Mouse (Mus musculus) cerebellum, adult (tissue): ENCODE measurements around the gene Hip1r.

Source experiments
- ATAC-seq: cut with Nextera tagmentation; 2 replicates; pipeline ENCODE4 v1.9.2; 2017; ENCODE audit warnings: mild to moderate bottlenecking, moderate library complexity, mixed read lengths; ENCODE audit not compliant: insufficient number of reproducible peaks, low FRiP score, low TSS enrichment

Gene Hip1r

DNA sequence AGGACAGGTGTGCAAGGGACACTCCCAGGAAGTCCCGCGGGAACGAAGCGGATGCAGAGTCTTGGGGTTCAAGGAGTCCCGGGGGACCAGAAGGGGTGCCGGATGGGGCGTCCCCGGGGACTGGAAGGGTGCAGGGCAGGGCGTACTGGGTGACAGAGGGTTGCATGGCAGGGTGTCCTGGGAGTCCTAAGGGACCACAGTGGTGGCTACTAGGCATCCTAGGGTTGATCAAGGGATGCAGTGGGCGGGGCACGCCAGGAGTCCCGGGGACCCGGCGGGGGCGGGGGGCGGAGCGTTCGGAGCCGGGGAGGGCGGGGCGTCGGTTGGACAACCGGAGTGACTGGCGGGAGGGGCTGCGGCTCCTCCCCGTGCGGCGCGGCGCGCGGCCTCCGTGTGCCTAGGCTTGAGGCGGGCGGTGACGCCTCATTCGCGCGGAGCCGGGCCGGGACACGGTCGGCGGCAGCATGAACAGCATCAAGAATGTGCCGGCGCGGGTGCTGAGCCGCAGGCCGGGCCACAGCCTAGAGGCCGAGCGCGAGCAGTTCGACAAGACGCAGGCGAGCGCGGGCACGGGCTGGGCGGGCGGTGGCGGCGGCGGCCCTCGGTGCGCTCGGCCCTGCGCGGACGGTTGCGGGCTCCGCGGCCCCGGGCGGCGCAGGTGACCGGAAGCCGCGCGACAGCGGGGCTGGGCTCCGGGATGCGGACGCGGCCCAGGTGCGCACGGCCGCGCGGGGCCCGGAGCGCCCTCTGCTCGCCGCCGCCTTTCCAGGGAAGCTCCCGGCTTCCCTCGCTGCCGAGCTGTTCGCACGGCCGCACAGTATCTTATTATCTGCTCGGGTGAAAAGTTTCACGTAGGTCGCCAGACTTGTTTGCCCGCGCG lies at the start of gene Hip1r:
TSS of gene Hip1r (plus strand) at position 330 of the 880 bp plus-strand sequence.
- ATAC-seq, result peak; percentile 65; the same call in 1 of the 2 replicates

DNA sequence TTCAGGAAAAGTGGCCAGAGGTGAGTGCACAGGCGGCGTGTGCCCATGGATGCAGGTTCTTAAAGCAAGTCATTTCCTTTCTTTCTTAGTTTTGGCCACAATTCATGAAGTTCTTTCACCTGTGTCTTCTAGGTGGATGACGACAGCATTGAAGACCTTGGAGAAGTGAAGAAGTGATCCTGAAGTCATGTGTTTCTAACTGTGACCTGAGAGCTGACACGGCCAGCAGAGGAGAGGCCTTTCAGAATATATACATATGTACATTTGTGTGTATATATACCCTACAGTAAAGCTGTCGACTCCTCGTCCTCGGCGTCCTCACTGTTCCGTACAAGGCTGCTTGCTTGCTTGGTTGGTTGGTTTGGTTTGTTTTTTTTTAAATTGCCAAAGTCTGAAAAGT lies 46.3 kb upstream of the Hip1r start, which contains the start of gene Gm43518:
TSS of gene Gm43518 (plus strand) at position 301 of the 400 bp plus-strand sequence.
- ATAC-seq, result no peak

DNA sequence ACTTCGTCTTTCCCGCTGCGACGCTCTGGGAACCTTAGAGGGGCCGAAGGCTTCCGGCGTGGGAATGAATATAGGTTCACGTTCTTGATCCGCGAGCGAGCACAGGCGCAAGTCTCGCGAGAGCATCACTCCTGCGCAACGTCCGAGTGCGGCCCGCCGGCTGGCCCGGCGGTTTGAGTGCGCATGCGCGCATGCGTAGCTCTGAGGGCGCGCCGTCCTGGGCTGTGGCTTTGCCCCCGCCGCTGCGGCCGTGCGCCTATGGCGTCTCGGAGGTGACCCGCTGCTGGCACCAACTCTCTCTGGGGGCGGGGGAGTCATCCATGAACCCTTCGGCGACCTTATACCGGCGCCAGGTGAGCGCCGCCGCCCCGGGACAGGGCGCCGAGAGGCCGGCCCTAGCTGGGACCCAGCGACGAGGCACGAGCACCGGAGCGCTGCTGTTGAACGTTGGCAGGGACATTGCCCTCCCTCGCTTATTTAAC lies 42.9 kb upstream of the Hip1r start, which contains the start of gene Ccdc62:
TSS of gene Ccdc62 (plus strand) at position 172 of the 482 bp plus-strand sequence.
- ATAC-seq, result peak; percentile 96

DNA sequence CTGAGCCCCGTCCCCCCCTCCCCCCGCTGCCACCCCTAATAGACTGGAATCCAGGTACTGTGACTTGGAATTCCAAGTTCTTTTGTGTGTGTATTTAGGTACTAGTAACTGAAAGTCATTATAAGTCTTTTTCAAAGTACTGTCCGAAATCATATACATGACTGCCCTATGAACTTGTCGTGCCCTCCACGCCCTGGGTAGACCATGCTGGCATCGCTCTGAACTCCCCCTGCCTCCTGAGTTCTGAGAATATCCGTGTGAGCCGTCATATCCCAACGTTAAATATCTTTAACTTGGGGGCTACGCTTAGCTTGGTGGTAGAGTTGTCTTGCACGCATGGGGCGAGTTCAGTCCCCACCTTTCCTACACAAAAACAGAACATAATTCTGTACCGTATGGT lies 42.3 kb upstream of the Hip1r start:
- no peak for ATAC-seq

DNA sequence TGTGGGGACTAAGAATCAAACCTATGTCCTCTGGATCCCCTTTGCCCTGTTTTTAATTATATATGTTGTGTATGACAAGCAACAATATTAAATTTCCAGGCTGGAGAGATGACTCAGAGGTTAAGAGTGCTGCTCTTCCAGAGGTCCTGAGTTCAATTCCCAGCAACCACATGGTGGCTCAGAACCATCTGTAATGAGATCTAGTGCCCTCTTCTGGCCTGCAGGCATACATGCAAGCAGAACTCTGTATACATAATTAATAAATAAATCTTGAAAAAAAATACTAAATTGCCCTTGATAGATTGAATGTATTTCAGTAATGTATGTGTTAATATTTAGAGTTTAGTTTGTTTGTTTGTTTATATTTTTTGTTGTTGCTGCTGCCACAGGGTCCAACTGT lies 40.5 kb upstream of the Hip1r start:
- ATAC-seq, result no peak

DNA sequence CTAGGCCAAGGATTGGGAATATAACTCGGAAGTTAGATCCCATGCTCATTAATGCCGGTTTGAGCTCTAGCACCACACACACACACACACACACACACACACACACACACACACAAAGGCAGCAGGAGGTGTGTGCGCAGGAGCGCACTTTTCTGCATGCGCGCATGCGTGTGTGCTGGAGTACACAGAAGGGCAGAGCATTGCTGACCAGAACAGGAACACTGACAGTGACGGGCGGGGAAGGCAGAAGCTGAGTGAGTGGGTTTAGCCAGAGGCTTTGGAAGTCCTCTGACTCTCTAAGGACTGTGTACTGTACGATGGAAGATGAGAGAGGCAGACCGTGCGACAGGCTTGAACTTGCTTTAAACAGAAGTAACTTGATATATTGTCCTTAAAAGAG lies 39.9 kb upstream of the Hip1r start:
- no peak for ATAC-seq

DNA sequence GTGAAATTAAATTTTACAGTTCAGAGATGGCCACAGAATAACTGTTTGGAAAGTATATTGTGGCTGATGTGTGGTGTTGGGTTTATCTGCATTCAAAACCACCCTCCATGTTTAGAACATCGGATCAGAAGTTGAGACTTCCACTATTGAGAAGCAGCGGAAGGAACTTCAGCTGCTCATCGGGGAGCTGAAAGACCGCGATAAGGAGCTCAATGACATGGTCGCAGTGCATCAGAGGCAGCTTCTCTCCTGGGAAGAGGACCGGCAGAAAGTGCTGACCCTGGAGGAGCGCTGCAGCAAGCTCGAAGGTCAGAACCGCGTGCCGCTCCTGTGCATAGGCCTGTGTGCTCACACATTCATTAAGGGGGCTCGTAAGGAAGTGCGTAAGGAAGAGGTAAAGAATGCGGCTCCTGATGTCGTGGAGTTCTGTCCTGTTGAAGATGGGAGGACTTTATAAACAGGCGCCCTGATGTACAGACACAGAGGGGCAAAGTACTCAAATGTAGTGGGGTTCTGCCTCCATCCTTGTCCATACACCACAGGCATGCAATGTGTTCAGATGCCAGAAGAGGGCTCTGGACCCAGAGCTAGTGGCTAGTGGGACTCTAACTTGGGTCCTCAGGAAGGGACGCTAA lies 39.4 kb upstream of the Hip1r start:
- no peak for ATAC-seq

DNA sequence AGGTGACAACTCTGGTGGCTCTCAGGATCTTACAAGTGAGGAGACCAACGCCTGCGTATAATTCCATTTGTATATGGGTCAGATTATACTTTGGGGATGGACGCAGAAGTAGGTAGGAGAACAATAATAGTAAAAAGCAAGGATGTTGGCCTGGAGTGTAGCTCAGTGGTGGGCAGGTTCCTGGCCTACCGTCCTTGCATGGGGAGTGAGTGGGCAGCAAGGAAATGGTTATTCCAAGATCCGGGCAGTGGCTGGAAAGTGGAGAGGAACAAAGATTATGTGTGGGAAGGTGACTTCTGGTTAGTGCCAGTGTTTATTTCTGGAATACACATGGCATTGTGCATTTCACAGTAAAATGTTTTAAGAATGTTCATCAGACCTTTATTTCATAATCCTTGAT lies 37.5 kb upstream of the Hip1r start:
- no peak for ATAC-seq

DNA sequence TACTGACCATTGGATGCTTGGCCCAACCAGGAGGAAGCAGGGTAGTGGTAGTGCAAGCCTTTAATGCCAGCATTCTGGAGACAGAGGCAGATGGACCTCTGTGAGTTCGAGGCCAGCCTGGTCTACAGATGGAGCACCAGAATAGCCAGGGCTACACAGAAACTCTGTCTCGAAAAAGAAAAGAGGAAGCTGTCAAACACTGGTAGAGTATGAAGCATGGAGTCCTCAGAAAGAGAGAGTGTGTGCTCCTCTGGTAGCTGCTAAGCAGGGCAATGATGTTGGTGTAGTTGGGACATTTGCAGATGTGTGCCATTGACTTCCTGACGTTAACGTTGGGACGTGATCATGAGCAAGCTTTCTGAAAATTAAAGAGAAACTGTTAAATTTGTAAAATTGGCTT lies 34.9 kb upstream of the Hip1r start:
- no peak for ATAC-seq

DNA sequence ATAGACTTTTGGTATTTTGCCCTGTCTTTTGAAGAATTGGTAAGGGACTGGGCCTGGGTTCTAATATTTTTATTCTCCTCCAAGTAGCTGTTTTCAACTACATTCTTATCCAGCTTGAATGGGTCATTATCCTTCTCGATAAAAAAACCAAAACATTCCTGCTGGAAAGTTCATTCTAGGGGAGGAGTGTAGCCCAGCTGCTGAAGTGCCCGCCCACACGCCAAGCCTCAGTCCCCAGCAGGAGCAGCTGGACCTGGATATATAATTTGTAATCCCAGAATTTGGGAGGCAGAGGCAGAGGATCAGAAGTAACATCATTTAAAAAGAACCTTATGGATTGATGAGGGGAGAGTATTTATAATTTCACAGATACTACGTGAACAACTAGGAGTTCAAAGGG lies 26.9 kb upstream of the Hip1r start:
- ATAC-seq, result no peak

DNA sequence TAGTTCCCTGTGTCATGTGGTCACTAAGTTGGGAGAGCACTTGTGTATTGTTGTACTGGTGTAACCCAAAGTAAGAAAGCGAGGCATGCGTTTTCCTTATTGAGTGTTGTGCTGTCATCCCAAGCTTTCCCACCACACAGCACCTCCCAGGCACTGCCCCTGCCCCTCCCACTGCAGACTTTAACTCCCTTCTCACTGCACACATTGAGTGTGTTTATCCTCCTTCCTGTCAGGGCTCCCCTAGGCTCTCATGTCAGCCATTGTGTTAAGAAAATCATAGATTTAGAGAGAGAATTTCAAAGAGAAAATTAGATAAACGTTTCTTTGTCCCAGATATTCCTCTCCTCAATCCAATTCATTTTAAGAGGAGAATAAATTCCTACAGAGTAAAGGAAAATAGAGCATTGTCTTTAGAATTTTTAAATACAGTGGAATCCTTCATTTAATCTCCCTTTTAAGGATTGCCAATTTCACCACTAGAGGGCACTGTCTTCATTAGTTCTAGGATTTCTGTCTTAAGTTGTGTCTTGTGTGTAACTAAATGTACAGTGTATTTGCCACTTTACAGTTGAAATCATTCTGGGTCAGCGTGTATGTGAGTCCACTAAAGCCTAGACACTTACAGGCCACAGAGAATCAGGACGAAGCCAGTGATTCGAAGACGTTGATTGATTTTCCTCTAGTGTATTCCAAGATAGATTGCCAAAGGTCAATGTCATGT lies 26.2 kb upstream of the Hip1r start:
- ATAC-seq, result no peak; the same call in 1 of the 2 replicates

DNA sequence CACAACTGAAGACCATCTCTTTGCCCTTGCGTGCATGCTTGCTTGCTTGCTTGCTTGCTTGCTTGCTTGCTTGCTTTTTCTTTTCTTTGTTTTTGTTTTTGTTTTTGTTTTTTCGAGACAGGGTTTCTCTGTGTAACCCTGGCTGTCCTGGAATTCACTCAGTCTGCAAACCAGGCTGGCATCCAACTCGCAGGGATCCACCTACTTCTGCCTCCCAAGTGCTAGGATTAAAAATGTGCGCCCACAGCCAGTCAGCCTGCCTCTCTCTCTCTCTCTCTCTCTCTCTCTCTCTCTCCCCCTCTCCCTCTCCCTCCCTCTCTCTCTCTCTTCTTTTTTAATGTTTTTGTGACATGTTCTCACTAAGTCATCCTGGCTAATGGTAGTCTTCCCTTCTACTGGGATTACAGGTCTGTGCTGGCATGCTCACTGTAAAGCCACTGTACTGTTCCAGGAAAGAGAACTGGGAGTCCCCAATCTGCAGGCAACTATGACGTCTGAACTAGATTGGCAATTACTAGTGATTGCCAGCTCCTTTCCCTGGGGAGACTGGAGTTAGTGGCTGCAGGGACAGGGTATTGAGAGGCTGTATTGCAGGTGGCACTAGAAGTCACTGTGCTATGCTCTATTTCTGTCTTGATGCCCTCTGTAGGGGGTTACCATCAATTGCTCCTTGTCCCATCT lies 20.9 kb upstream of the Hip1r start:
- no peak for ATAC-seq

DNA sequence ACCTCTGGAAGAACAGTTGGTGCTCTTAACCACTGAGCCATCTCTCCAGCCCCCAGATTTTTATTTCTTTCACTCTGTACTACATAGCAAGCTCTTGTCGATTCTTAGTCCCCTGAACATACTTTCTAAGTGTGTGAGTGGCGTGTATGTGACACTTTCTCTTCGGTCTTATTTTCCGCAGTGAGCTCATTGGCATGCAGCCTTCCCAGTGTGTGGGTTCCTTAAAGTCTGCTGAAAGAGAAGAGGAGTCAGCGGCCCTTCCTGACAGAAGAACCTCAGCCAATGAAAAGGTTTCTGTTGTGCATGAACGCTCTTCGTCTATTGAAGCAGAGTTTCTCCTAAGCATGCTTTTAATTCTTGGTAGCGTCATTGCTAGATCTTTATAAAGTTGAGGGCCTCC lies 16.2 kb upstream of the Hip1r start:
- no peak for ATAC-seq

DNA sequence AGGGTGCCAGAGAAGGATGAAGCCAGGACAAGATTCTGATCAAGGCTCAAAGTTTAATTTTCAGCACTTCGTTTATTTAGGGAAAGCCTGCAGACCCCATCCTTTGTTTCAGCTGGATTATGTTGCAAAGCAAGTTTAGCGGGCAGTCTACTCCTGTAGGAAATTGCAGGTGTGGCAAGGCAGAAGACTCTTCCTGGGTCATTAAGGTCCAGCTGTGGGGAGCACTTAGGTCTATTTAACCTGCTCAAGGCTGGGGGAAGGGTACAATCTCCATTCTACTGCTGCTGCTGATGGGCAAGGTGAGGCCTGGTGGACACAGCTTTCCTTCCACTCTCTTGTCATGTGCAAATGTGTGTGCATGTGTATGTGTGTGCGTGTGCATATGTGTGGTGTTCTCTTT lies 14.4 kb upstream of the Hip1r start:
- no peak for ATAC-seq

DNA sequence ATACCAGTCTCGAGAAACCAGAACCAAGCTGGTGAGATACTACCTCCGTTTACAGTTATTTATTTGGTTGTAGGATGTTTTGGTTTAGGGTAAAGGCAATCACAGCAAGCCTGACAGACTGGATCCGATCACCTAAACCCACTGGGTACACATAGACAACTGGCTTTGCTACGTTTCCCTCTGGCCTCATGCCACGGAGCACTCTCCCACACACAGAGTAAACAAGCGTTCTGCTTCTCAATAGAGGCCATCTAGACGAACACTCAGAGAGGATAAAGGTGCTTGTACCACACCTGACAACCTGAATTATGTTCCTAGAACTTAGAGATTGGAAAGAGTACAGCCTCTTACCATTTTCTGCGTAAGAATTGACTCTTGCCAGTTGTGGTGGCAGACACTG lies 13.3 kb upstream of the Hip1r start:
- no peak for ATAC-seq

DNA sequence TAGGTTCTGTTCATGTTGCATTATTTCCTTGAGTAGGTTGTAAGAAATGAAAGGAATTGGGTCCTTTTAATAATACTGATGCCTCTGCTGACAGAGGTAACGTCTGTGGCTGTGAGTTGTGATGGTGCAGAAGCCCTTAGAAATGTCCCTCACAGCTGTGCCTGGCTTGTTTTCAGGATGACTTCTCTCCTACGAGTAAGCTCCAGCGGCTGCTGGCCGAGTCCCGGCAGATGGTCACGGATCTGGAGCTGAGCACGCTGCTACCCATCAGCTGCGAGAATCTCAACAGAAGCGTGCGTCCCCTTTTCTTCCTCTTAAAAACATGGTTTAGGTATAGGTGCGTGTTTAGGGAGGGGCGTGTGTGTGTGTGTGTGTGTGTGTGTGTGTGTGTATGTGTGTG lies 12.4 kb upstream of the Hip1r start:
- no peak for ATAC-seq

DNA sequence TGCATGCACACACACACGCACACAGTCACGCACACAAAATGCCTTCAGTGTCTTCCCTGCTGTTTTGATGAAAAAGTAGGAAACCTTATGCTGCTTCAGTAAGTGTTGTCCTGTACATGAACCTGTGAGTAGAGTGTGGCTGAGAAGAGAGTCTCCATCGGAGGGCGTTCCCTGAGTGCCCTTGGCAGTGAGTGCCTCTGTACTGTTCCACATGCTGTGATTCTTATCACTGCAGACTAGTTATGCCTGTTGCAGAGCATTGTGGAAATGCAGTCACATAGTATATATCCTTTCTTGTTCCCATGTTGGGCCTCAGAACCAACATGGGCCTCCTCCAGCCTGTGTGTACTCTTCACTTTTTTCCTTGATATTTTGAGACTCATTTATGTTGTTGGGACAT lies 9.2 kb upstream of the Hip1r start:
- no peak for ATAC-seq

DNA sequence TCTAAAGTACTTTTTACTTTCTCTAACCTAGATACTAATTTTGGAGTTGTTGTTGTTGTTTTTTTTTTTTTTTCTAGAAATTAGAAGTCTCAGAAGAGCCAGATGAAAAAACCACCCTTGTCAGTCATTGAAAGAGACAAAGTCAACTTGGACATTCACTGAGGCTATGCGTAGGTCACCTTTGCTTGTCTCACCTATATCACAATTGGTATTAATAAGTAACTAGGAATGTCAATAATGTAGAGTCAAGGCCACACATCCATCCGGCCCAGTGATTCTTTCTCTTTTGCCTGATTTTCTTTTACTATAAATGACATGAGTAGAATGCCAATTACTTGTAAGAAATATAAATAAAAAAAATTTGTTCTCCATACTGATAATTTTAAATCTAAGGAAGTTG lies 6.7 kb upstream of the Hip1r start:
- ATAC-seq, result no peak

DNA sequence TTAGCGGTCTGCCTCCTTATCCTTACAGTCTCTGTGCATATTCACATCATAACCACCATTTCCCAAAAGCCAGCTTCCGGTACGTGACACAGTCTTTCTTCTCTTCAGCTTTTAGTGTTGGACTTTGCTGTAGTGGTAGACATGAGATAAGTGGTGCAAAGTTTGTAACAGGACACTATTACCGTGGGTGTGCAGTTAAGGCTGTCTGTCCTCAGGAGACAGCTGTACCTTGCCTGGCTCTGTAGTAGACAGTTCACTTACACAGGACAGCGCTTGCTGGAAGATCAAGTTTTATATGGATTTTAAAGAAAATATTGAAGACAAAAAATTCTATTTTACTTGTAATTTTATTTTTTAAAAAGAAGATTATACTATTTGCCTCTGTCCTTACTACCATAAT lies 5.0 kb upstream of the Hip1r start:
- ATAC-seq, result no peak

DNA sequence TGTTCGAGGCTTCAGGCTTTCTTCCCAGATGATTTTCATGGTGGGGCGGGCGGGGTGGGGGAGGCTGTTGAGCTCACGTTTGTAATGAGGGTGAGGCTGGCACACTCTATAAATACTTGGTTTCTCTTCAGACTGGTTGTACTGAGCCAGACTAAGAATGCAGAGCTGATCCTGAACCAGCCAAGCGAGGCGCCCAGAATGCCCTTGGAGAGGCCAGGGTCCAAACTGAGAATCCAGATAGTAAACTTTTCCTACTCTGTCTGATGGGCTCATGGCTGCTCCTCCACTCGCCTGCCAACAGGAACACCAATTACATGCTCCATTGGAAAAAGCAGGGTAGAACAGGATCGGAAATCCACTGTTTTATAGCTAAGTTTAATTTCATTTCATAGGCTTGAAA lies 4.2 kb upstream of the Hip1r start:
- no peak for ATAC-seq
